Mouse (Mus musculus): ENCODE data around the gene Kdsr. TPM values are rescaled to one million over a fixed set of nuclear protein-coding genes. Genes with fewer than 3 reads are reported as not detected.
"Not testable (repeated sequence)": the region's sequence is repeated elsewhere in the genome, so short reads cannot be mapped to it uniquely, and the experiment has no call there.

Gene Kdsr
- polyA plus RNA-seq, 2 experiments = 1.3 to 4.0 TPM

DNA sequence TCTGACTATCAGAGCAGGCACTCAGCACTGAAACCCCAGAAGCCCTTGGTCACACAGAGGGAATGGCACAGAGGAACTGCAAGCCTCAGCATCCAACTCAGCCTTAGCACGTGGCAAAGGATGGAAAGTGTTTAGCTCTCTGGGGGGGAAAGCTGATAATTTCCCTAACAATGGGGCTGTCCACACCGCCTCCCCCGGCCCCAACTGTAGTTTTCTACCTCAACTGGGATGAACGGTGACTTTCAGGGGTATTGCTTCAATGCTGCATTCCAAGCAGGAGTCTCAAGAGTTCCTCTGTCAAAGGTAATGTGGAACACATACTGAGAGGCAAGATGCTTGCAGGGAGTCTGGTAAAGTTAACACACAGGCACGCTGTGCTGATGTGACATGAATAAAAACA, 37.5 kb downstream of the Kdsr start:
- Histone ChIP-seq H3K4me1 (replicated peaks; ENCODE audit: control insufficient read depth in 2 of 2, insufficient read depth in 2 of 2, low read length in 1 of 2) (no peaks in the 10 kb centered on the region), H3K4me2 (ENCODE audit: low read depth) (no peak overlapping the region), H3K4me3 (ENCODE audit: insufficient read depth in 1 of 2, low read depth in 2 of 2, low read length in 2 of 2) (no peak overlapping the region), H3K9me3 (ENCODE audit: control insufficient read depth, low read length) (no peaks in the 10 kb centered on the region), H3K36me3 (replicated peaks; ENCODE audit: control insufficient read depth, insufficient read depth, low read depth) (no peaks in the 10 kb centered on the region), H3K9ac (replicated peaks) (no peak overlapping the region), H3K27me3 (ENCODE audit: control insufficient read depth, insufficient read depth, low read length) (no peaks in the 10 kb centered on the region), H3K27ac (no peak overlapping the region)
- no peak for DNase-seq (ENCODE audit: low read depth in 3 of 3, low spot score in 3 of 3)
- no peak for ATAC-seq (ENCODE audit: insufficient read depth)
- TF ChIP-seq CTCF (IDR thresholded peaks at IDR 0.05; ENCODE audit: low read depth) (no peak), EP300 (IDR thresholded peaks at IDR 0.05; ENCODE audit: low read depth) (no peak)
- WGBS (ENCODE audit: insufficient replicate concordance) = 69% methylated on average over 5 of the region's 5 CpGs

DNA sequence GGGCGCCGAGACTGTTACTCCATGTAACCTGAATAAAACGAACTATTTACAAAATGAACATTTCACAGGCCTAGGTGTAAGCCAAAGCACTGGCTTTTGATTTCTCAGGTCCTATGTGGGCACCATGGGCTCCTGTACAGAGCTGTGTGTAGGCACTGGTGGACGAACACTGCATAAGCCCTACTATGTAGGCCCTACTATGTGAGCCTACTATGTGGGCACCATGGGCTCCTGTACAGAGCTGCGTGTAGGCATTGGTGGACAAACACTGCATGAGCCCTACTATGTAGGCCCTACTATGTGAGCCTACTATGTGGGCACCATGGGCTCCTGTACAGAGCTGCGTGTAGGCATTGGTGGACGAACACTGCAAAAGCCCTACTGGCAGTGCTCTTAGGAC, 41.8 kb downstream of the Kdsr start:
- WGBS (ENCODE audit: insufficient replicate concordance) = 52% methylated on average over 7 of the region's 7 CpGs
- ATAC-seq (ENCODE audit: insufficient read depth); H3K9ac ChIP-seq (replicated peaks); DNase-seq (ENCODE audit: low read depth in 3 of 3, low spot score in 3 of 3); H3K4me3 ChIP-seq (ENCODE audit: insufficient read depth in 1 of 2, low read depth in 2 of 2, low read length in 2 of 2); H3K9me3 ChIP-seq (ENCODE audit: control insufficient read depth, low read length); H3K4me2 ChIP-seq (ENCODE audit: low read depth); H3K36me3 ChIP-seq (replicated peaks; ENCODE audit: control insufficient read depth, insufficient read depth, low read depth); H3K27ac ChIP-seq: not testable (repeated sequence)
- H3K27me3 ChIP-seq (ENCODE audit: control insufficient read depth, insufficient read depth, low read length) = peaks cover 17% of the 10 kb centered on the region
- H3K4me1 ChIP-seq (replicated peaks; ENCODE audit: control insufficient read depth in 2 of 2, insufficient read depth in 2 of 2, low read length in 1 of 2) = peaks cover 2 to 12% of the 10 kb centered on the region in 2 experiments; a peak in 2 of 4 replicates

DNA sequence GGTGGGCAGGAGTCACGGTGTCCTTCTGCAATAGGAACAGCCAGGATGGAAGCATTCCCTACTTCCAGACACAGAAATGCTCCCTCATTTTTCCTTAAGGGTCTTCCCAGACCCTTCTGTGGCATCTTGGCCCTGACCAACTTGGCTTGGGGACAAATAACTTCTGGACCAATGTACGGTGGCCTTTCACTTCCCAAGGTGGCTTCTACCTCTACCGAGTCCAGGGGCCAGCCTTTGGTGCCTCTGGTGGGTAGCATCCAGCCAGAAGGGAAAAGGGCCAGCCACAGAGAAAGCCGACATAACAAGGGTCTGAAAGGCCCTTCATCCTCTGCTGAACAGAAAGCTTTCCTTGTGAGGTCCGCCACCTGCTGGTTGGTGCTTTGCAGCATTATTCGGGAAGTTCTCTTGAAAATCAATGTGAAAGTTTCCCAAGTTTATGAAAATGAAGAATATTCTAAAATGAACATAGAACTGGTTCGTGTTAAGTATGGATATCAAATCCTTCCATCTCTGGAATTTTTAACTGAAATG, 42.4 kb downstream of the Kdsr start:
- no peak overlapping the region for H3K4me2 ChIP-seq (ENCODE audit: low read depth)
- H3K27me3 ChIP-seq (ENCODE audit: control insufficient read depth, insufficient read depth, low read length) = peaks cover 23% of the 10 kb centered on the region
- ATAC-seq (ENCODE audit: insufficient read depth) = no peak
- 38% methylated on average over 7 of the region's 7 CpGs for WGBS (ENCODE audit: insufficient replicate concordance)
- no peak overlapping the region for H3K9ac ChIP-seq (replicated peaks)
- peaks cover 2 to 12% of the 10 kb centered on the region in 2 experiments; a peak in 2 of 4 replicates for H3K4me1 ChIP-seq (replicated peaks; ENCODE audit: control insufficient read depth in 2 of 2, insufficient read depth in 2 of 2, low read length in 1 of 2)
- no peaks in the 10 kb centered on the region for H3K36me3 ChIP-seq (replicated peaks; ENCODE audit: control insufficient read depth, insufficient read depth, low read depth)
- no peak overlapping the region for H3K27ac ChIP-seq
- DNase-seq (ENCODE audit: low read depth in 3 of 3, low spot score in 3 of 3) = no peak
- TF ChIP-seq EP300 (IDR thresholded peaks at IDR 0.05; ENCODE audit: low read depth) = no peak
- TF ChIP-seq CTCF (IDR thresholded peaks at IDR 0.05; ENCODE audit: low read depth) = peak; percentile 70
- H3K4me3 ChIP-seq (ENCODE audit: insufficient read depth in 1 of 2, low read depth in 2 of 2, low read length in 2 of 2) = no peak overlapping the region
- H3K9me3 ChIP-seq (ENCODE audit: control insufficient read depth, low read length) = no peaks in the 10 kb centered on the region

DNA sequence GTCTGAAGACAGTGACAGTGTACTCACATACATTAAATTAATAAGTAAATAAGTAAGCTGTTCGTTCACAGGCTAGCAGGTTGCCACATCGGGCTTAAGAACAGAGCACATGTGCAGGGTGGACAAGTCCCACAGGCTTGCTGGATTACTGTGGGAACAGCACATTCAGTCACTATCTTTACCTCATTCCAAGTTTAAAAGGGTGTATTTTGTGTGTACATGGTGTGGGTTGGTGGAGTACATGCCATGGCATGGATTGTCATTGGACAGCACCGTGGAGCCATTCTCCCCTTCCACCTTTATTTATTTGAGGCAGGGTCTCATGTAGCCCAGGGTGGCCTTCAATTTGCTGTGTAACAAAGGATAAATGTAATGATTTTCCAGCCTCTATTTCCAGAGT, 43.4 kb downstream of the Kdsr start:
- WGBS (ENCODE audit: insufficient replicate concordance) = 72% methylated on average over 3 of the region's 3 CpGs
- ATAC-seq (ENCODE audit: insufficient read depth) = no peak
- Histone ChIP-seq H3K9me3 (ENCODE audit: control insufficient read depth, low read length) (no peaks in the 10 kb centered on the region), H3K27ac (no peak overlapping the region), H3K27me3 (ENCODE audit: control insufficient read depth, insufficient read depth, low read length) (peaks cover 28% of the 10 kb centered on the region), H3K4me3 (ENCODE audit: insufficient read depth in 1 of 2, low read depth in 2 of 2, low read length in 2 of 2) (no peak overlapping the region), H3K9ac (replicated peaks) (no peak overlapping the region), H3K4me2 (ENCODE audit: low read depth) (no peak overlapping the region), H3K36me3 (replicated peaks; ENCODE audit: control insufficient read depth, insufficient read depth, low read depth) (no peaks in the 10 kb centered on the region), H3K4me1 (replicated peaks; ENCODE audit: control insufficient read depth in 2 of 2, insufficient read depth in 2 of 2, low read length in 1 of 2) (peaks cover 2 to 14% of the 10 kb centered on the region in 2 experiments; a peak in 2 of 4 replicates)
- DNase-seq (ENCODE audit: low read depth in 3 of 3, low spot score in 3 of 3) = no peak
- TF ChIP-seq EP300 (IDR thresholded peaks at IDR 0.05; ENCODE audit: low read depth) (no peak), CTCF (IDR thresholded peaks at IDR 0.05; ENCODE audit: low read depth) (no peak)

DNA sequence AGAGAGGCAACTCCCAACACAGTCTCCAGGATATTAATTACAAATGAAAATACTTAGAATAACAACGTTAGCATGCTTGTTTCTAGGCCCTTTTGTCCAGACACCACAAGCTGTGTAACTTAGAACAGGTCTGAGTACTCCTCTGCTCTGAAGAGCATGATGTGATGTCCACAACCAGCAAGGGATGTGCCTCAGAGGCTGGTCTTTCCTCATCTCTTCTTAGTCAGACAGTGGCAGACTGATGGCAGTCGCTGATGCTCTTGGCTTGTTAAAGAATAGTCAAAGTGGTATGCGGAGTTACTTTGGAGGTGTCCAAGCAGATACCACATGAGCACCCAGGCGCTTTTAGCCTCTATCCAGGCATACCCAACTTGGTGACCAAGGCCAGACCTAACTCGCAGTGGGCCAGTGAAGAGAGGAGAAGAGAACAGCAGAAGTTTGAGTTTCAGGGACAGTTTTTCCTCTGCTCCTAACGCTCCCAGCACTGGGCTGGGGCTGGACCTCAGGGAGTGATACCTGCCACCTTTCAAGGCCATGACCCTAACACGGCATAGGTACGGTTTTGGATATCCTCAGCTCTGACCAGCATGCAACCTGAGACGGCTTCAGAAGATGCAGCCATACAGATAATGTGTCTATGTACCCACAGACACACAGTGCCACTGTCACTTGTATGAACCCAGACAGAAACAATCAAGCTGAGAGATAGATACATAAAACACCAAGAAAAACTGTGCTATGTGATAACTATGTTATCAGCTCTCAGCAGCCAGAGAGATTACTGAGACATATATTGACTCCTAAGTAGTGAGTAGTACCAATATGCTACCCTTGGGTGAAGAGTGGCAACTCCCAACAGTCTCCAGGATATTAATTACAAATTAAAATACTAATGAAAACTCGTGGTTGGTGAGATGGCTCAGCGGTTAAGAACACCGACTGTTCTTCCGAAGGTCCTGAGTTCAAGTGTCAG, 44.1 kb downstream of the Kdsr start:
- Histone ChIP-seq H3K4me1 (replicated peaks; ENCODE audit: control insufficient read depth in 2 of 2, insufficient read depth in 2 of 2, low read length in 1 of 2) (peaks cover 2 to 14% of the 10 kb centered on the region in 2 experiments; a peak in 2 of 4 replicates), H3K4me3 (ENCODE audit: insufficient read depth in 1 of 2, low read depth in 2 of 2, low read length in 2 of 2) (no peak overlapping the region), H3K9ac (replicated peaks) (no peak overlapping the region), H3K9me3 (ENCODE audit: control insufficient read depth, low read length) (no peaks in the 10 kb centered on the region), H3K27ac (no peak overlapping the region), H3K36me3 (replicated peaks; ENCODE audit: control insufficient read depth, insufficient read depth, low read depth) (no peaks in the 10 kb centered on the region), H3K4me2 (ENCODE audit: low read depth) (no peak overlapping the region; the same call in 1 of the 2 replicates), H3K27me3 (ENCODE audit: control insufficient read depth, insufficient read depth, low read length) (peaks cover 28% of the 10 kb centered on the region)
- TF ChIP-seq CTCF (IDR thresholded peaks at IDR 0.05; ENCODE audit: low read depth) (no peak), EP300 (IDR thresholded peaks at IDR 0.05; ENCODE audit: low read depth) (no peak; the same call in 1 of the 2 replicates)
- DNase-seq (ENCODE audit: low read depth in 3 of 3, low spot score in 3 of 3) (no peak), ATAC-seq (ENCODE audit: insufficient read depth) (peak; percentile 27; the same call in 1 of the 2 replicates)
- 61% methylated on average over 13 of the region's 13 CpGs for WGBS (ENCODE audit: insufficient replicate concordance)
